Mouse (Mus musculus): ENCODE results near the gene Rai14.

- TF ChIP-seq E2F4 (IDR thresholded peaks at IDR 0.05; ENCODE audit: borderline replicate concordance, low read depth, low read length) (no peak), CTCF (IDR thresholded peaks at IDR 0.05 in 2 of 3, conservative IDR thresholded peaks at IDR 0.05 in 1 of 3; ENCODE audit: control insufficient read depth in 1 of 3, insufficient read depth in 1 of 3, low read depth in 2 of 3, low read length in 3 of 3, poor library complexity in 1 of 3, severe bottlenecking in 1 of 3) (no peak), POLR2A (IDR thresholded peaks at IDR 0.05; ENCODE audit: control insufficient read depth in 1 of 2, insufficient read depth in 1 of 2, low read depth in 1 of 2, low read length in 2 of 2, poor library complexity in 1 of 2) (no peak), USF1 (IDR thresholded peaks at IDR 0.05; ENCODE audit: low read depth, low read length) (no peak), CHD1 (IDR thresholded peaks at IDR 0.05; ENCODE audit: low read depth, low read length) (no peak), ETS1 (IDR thresholded peaks at IDR 0.05; ENCODE audit: low read depth, low read length) (no peak), ELF1 (IDR thresholded peaks at IDR 0.05; ENCODE audit: low read depth, low read length) (no peak), TCF12 (IDR thresholded peaks at IDR 0.05; ENCODE audit: low read depth, low read length) (no peak), NRF1 (IDR thresholded peaks at IDR 0.05; ENCODE audit: insufficient read depth, low read depth, low read length, poor library complexity, severe bottlenecking) (no peak), MXI1 (IDR thresholded peaks at IDR 0.05; ENCODE audit: low read depth, low read length) (no peak)
Observed at GRCm38 (mm10) chr15:10731398-10731797, 17.0 kb upstream of the Rai14 start.

All from MEL (cell line).